Mouse (Mus musculus) hindbrain, embryonic 15.5 days (tissue): ENCODE measurements around the gene Spon1. TPM values are rescaled to one million over a fixed set of nuclear protein-coding genes. Genes with fewer than 3 reads are reported as not detected.

Source experiments
- ATAC-seq: fragments of 200-750 bp; cut with Nextera tagmentation; 2 replicates; pipeline ENCODE4 v1.8.0; 2017; ENCODE audit warnings: low read depth, moderate number of reproducible peaks, moderate TSS enrichment; ENCODE audit not compliant: low FRiP score
- H3K27ac ChIP-seq: fragments of 300-500 bp; sonication (generic); replicated peaks from 2 replicates; pipeline ENCODE4 v1.5.1; 2015; ENCODE audit warnings: mild to moderate bottlenecking, inconsistent platforms
- H3K27me3 ChIP-seq: fragments of 300-500 bp; sonication (generic); 2 replicates; pipeline ENCODE4 v1.6.1; 2015; ENCODE audit warnings: control low read depth, inconsistent platforms
- H3K36me3 ChIP-seq: fragments of 300-500 bp; sonication (generic); 2 replicates; pipeline ENCODE4 v1.6.1; 2015; ENCODE audit warnings: control low read depth, inconsistent platforms
- H3K4me1 ChIP-seq: fragments of 300-500 bp; sonication (generic); replicated peaks from 2 replicates; pipeline ENCODE4 v1.6.1; 2015; ENCODE audit warnings: control low read depth, inconsistent platforms
- H3K4me2 ChIP-seq: fragments of 300-500 bp; sonication (generic); 2 replicates; pipeline ENCODE4 v1.6.1; 2015; ENCODE audit warnings: moderate library complexity, mild to moderate bottlenecking, inconsistent platforms
- H3K4me3 ChIP-seq: fragments of 300-500 bp; sonication (generic); 2 replicates; pipeline ENCODE4 v1.5.1; 2015; ENCODE audit warnings: mild to moderate bottlenecking, inconsistent platforms
- H3K9ac ChIP-seq: fragments of 300-500 bp; sonication (generic); 2 replicates; pipeline ENCODE4 v1.6.1; 2015; ENCODE audit warnings: inconsistent platforms
- H3K9me3 ChIP-seq: fragments of 300-500 bp; sonication (generic); 2 replicates; pipeline ENCODE4 v1.6.1; 2016; ENCODE audit warnings: control low read depth, inconsistent platforms
- WGBS: fragments of 180-500 bp; shearing (Covaris S2); methylation state at CpG from one replicate; pipeline ENCODE4 v1.1.7; 2015; 5-methylcytosine and 5-hydroxymethylcytosine counted together
- polyA plus RNA-seq: library from polyadenylated mRNA; unstranded; fragments of >200 nt; fragmentation: Nextera tagmentation; extraction: Ambion mirVana; gene quantifications from 2 replicates; pipeline ENCODE4 v1.2.1, GENCODE M21; 2015

The Spon1 gene
- polyA plus RNA-seq, 1 experiment from 2014 or later = 73.6 TPM

DNA sequence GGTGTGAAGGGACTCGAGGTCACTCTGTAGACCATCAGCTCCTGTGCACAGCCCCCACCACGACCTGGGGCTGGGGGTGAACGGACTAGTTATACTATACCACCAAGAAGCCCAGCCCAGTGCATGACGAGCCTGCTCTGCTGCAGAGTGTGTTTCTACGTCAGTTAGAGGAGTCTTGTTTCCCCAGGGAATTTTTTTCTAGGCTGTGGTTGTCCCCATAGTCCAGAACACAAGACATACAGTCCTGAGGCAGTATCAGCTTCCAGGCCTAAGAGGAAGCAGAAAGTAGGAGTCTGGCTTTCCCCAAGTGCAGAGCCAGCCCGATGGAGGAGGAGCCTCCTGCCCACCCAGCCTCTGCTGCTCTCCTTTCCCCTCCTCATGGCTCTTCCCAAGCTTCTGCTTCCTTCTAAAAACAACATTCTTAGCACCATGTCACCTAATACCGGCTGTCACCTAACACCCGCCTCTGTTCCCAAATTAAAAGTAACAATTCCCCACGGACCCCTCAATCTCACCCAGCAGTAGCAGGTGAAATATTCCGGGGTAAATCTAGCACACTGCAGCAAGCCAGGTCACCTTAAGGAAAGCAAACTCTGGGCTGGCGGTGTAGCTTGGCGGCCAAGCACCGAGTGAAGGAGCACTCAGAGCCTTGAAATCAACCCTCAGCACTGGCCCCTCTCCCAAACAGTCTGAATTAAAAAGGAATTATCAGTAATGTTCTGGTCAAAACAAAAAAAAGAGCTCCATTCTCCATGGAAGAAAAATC is 306.2 kb downstream of the Spon1 start:
- Histone ChIP-seq H3K4me2 (no peak overlapping the region), H3K36me3 (no peaks in the 10 kb centered on the region), H3K9ac (no peak overlapping the region), H3K27me3 (no peaks in the 10 kb centered on the region), H3K27ac (no peak overlapping the region), H3K4me3 (no peak overlapping the region), H3K4me1 (no peaks in the 10 kb centered on the region; the same call in 1 of the 2 replicates), H3K9me3 (no peaks in the 10 kb centered on the region)
- WGBS = 42% methylated on average over 13 of the region's 13 CpGs
- no peak for ATAC-seq

- Histone ChIP-seq H3K4me1 (no peaks in the 10 kb centered on the region; the same call in 1 of the 2 replicates), H3K27ac (no peak overlapping the region), H3K4me2 (no peak overlapping the region), H3K9ac (no peak overlapping the region), H3K36me3 (no peaks in the 10 kb centered on the region), H3K9me3 (no peaks in the 10 kb centered on the region), H3K4me3 (no peak overlapping the region), H3K27me3 (no peaks in the 10 kb centered on the region)
- no peak for ATAC-seq
- 51% methylated on average over 7 of the region's 7 CpGs for WGBS
Observed at GRCm38 (mm10) chr7:114074133-114074532, 308.3 kb downstream of the Spon1 start.

- no peaks in the 10 kb centered on the region for H3K9me3 ChIP-seq
- no peaks in the 10 kb centered on the region; the same call in 1 of the 2 replicates for H3K4me1 ChIP-seq
- no peak overlapping the region for H3K4me3 ChIP-seq
- no peak overlapping the region for H3K4me2 ChIP-seq
- H3K27ac ChIP-seq = no peak overlapping the region
- no peak overlapping the region for H3K9ac ChIP-seq
- H3K36me3 ChIP-seq = no peaks in the 10 kb centered on the region
- H3K27me3 ChIP-seq = no peaks in the 10 kb centered on the region
- ATAC-seq = no peak
- 79% methylated on average over 2 of the region's 2 CpGs for WGBS
Observed at GRCm38 (mm10) chr7:114074595-114074994, 308.8 kb downstream of the Spon1 start.

DNA sequence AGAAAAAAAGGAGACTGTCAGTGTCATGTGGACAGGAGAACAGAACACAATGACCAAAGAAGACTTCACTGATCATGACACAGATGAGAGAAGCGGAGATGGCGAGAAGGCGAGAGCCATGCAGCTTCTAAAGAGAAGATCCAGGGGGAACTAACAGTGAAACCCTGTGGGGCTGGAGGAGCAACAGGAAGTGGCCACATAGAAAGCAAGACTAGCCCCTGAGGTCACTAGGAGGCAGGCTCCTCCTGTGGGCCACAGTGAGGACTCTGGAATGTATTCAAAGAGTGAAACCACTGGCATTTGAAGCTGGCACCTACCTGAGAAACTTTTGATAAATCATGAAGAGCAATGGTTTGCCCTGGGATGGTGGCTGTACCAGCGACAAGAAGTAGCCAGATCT is 313.5 kb downstream of the Spon1 start:
- Histone ChIP-seq H3K9ac (no peak overlapping the region), H3K9me3 (no peaks in the 10 kb centered on the region), H3K27ac (no peak overlapping the region), H3K4me2 (no peak overlapping the region), H3K4me1 (no peaks in the 10 kb centered on the region), H3K4me3 (no peak overlapping the region), H3K27me3 (no peaks in the 10 kb centered on the region), H3K36me3 (no peaks in the 10 kb centered on the region)
- WGBS = 89% methylated on average over 4 of the region's 4 CpGs
- no peak for ATAC-seq

- H3K4me2 ChIP-seq = no peak overlapping the region
- no peak overlapping the region for H3K27ac ChIP-seq
- H3K36me3 ChIP-seq = no peaks in the 10 kb centered on the region
- no peaks in the 10 kb centered on the region for H3K9me3 ChIP-seq
- no peaks in the 10 kb centered on the region for H3K27me3 ChIP-seq
- H3K4me3 ChIP-seq = no peak overlapping the region
- no peaks in the 10 kb centered on the region for H3K4me1 ChIP-seq
- H3K9ac ChIP-seq = no peak overlapping the region
- 97% methylated on average over 5 of the region's 5 CpGs for WGBS
- no peak for ATAC-seq
Observed at GRCm38 (mm10) chr7:114080250-114080649, 314.5 kb downstream of the Spon1 start.

- no peak for ATAC-seq
- Histone ChIP-seq H3K9ac (no peak overlapping the region), H3K36me3 (no peaks in the 10 kb centered on the region), H3K27me3 (no peaks in the 10 kb centered on the region), H3K27ac (no peak overlapping the region), H3K4me2 (no peak overlapping the region), H3K4me1 (no peaks in the 10 kb centered on the region), H3K9me3 (no peaks in the 10 kb centered on the region), H3K4me3 (no peak overlapping the region)
- WGBS = 87% methylated on average over 21 of the region's 21 CpGs
Observed at GRCm38 (mm10) chr7:114081633-114082420, 316.0 kb downstream of the Spon1 start.

GRCm38 (mm10) chr7:114083088-114083487 is 317.3 kb downstream of the Spon1 start:
- H3K4me2 ChIP-seq = no peak overlapping the region
- H3K4me1 ChIP-seq = peaks cover 5% of the 10 kb centered on the region; the same call in 1 of the 2 replicates
- H3K36me3 ChIP-seq = no peaks in the 10 kb centered on the region
- H3K9me3 ChIP-seq = no peaks in the 10 kb centered on the region
- H3K9ac ChIP-seq = no peak overlapping the region
- no peak for ATAC-seq
- no peak overlapping the region for H3K27ac ChIP-seq
- no peak overlapping the region for H3K4me3 ChIP-seq
- 75% methylated on average over 2 of the region's 2 CpGs for WGBS
- no peaks in the 10 kb centered on the region for H3K27me3 ChIP-seq

DNA sequence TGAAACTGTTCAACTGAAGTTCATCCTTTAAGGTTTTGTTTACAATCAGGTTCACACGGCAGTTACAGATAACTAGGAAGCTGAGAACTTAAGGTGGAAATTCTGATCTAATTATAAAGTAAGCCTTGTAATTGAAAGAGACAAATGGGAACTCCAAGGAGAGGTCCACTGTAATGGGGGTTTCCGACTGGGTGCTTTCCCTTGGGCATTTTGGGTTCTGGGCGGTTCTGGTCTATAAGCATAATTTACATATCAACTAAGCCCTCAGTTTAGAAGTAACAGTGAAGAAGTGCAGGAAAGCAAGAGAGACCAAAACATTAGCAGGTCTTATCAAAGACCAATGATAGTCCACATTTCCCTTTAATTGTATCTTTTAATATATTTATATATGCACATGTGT is 318.0 kb downstream of the Spon1 start:
- Histone ChIP-seq H3K36me3 (no peaks in the 10 kb centered on the region), H3K9me3 (no peaks in the 10 kb centered on the region), H3K9ac (no peak overlapping the region), H3K4me2 (no peak overlapping the region), H3K4me3 (no peak overlapping the region), H3K27ac (no peak overlapping the region), H3K27me3 (no peaks in the 10 kb centered on the region), H3K4me1 (peaks cover 6% of the 10 kb centered on the region; the same call in 1 of the 2 replicates)
- ATAC-seq = no peak
- 67% methylated on average over 3 of the region's 3 CpGs for WGBS

GRCm38 (mm10) chr7:114086021-114086710 is 320.4 kb downstream of the Spon1 start:
- H3K27ac ChIP-seq = no peak overlapping the region
- H3K4me2 ChIP-seq = no peak overlapping the region
- 83% methylated on average over 6 of the region's 6 CpGs for WGBS
- no peaks in the 10 kb centered on the region for H3K36me3 ChIP-seq
- ATAC-seq = no peak
- H3K4me3 ChIP-seq = no peak overlapping the region
- no peak overlapping the region for H3K9ac ChIP-seq
- H3K9me3 ChIP-seq = no peaks in the 10 kb centered on the region
- peaks cover 6% of the 10 kb centered on the region; the same call in 1 of the 2 replicates for H3K4me1 ChIP-seq
- H3K27me3 ChIP-seq = no peaks in the 10 kb centered on the region

DNA sequence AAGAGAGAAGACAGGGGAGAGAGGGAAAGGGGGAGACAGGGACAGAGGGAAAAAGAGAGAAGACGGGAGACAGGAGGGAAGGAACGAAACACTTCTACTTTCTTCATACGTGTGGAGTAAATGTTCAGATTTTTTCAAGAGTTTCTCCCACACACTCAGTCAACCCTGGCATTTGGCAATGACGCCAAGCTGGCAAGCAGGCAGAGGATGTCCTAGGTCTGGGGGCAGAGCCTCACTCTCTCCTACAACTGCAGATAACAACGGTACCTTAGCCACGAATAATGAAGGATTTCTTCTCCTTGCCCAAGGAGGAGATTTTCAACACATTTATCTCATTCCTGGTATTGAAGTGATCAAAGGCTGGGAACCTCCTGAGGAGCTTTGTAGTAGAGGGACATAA is 321.5 kb downstream of the Spon1 start:
- no peak overlapping the region for H3K9ac ChIP-seq
- no peaks in the 10 kb centered on the region for H3K27me3 ChIP-seq
- no peak overlapping the region for H3K27ac ChIP-seq
- 45% methylated on average over 6 of the region's 6 CpGs for WGBS
- peaks cover 6% of the 10 kb centered on the region; the same call in 1 of the 2 replicates for H3K4me1 ChIP-seq
- ATAC-seq = no peak
- H3K4me3 ChIP-seq = no peak overlapping the region
- H3K4me2 ChIP-seq = no peak overlapping the region
- H3K9me3 ChIP-seq = no peaks in the 10 kb centered on the region
- no peaks in the 10 kb centered on the region for H3K36me3 ChIP-seq

GRCm38 (mm10) chr7:114087986-114088385 is 322.2 kb downstream of the Spon1 start:
- ATAC-seq = no peak
- Histone ChIP-seq H3K9ac (no peak overlapping the region), H3K36me3 (no peaks in the 10 kb centered on the region), H3K27me3 (no peaks in the 10 kb centered on the region), H3K4me3 (no peak overlapping the region), H3K4me1 (peaks cover 6% of the 10 kb centered on the region; the same call in 1 of the 2 replicates), H3K9me3 (no peaks in the 10 kb centered on the region), H3K27ac (no peak overlapping the region), H3K4me2 (no peak overlapping the region)
- 14% methylated on average over 11 of the region's 11 CpGs for WGBS

- ATAC-seq = no peak
- H3K36me3 ChIP-seq = no peaks in the 10 kb centered on the region
- H3K4me1 ChIP-seq = peaks cover 6% of the 10 kb centered on the region; the same call in 1 of the 2 replicates
- no peaks in the 10 kb centered on the region for H3K9me3 ChIP-seq
- no peaks in the 10 kb centered on the region for H3K27me3 ChIP-seq
- H3K9ac ChIP-seq = no peak overlapping the region
- 66% methylated on average over 5 of the region's 5 CpGs for WGBS
- H3K4me2 ChIP-seq = no peak overlapping the region
- H3K27ac ChIP-seq = no peak overlapping the region
- no peak overlapping the region for H3K4me3 ChIP-seq
Observed at GRCm38 (mm10) chr7:114088918-114089317, 323.1 kb downstream of the Spon1 start.
